Mouse (Mus musculus) heart, embryonic 15.5 days (tissue): ENCODE measurements around the gene Qpct. TPM values are rescaled to one million over a fixed set of nuclear protein-coding genes. Genes with fewer than 3 reads are reported as not detected.
"Not testable (repeated sequence)": the region's sequence is repeated elsewhere in the genome, so short reads cannot be mapped to it uniquely, and the experiment has no call there.

Experiments used
- ATAC-seq: fragments of 200-750 bp; cut with Nextera tagmentation; replicated peaks from 2 replicates; pipeline ENCODE4 v1.8.0; 2017; ENCODE audit warnings: low read depth, moderate TSS enrichment; ENCODE audit not compliant: insufficient number of reproducible peaks, insufficient read depth, low FRiP score
- H3K27ac ChIP-seq: fragments of 300-500 bp; sonication (generic); 2 replicates; pipeline ENCODE4 v1.5.1; 2015; ENCODE audit warnings: mild to moderate bottlenecking, inconsistent platforms
- H3K27me3 ChIP-seq: fragments of 300-500 bp; sonication (generic); 2 replicates; pipeline ENCODE4 v1.6.1; 2015; ENCODE audit warnings: inconsistent platforms
- H3K36me3 ChIP-seq: fragments of 300-500 bp; sonication (generic); 2 replicates; pipeline ENCODE4 v1.6.1; 2015; ENCODE audit warnings: mild to moderate bottlenecking, inconsistent platforms
- H3K4me1 ChIP-seq: fragments of 300-500 bp; sonication (generic); replicated peaks from 2 replicates; pipeline ENCODE4 v1.6.1; 2015; ENCODE audit warnings: inconsistent platforms
- H3K4me2 ChIP-seq: fragments of 300-500 bp; sonication (generic); 2 replicates; pipeline ENCODE4 v1.6.1; 2015; ENCODE audit warnings: inconsistent platforms, mild to moderate bottlenecking, moderate library complexity
- H3K4me3 ChIP-seq: fragments of 300-500 bp; sonication (generic); 2 replicates; pipeline ENCODE4 v1.5.1; 2015; ENCODE audit warnings: mild to moderate bottlenecking, inconsistent platforms
- H3K9ac ChIP-seq: fragments of 300-500 bp; sonication (generic); 2 replicates; pipeline ENCODE4 v1.6.1; 2015; ENCODE audit warnings: mild to moderate bottlenecking, inconsistent platforms
- H3K9me3 ChIP-seq: fragments of 300-500 bp; sonication (generic); replicated peaks from 2 replicates; pipeline ENCODE4 v1.6.1; 2016; ENCODE audit warnings: inconsistent platforms
- WGBS: fragments of 180-500 bp; shearing (Covaris S2); methylation state at CpG from one replicate; pipeline ENCODE4 v1.1.7; 2015; ENCODE audit warnings: mixed read lengths; 5-methylcytosine and 5-hydroxymethylcytosine counted together
- polyA plus RNA-seq: library from polyadenylated mRNA; unstranded; fragments of >200 nt; fragmentation: Nextera tagmentation; extraction: Ambion mirVana; gene quantifications from 2 replicates; pipeline ENCODE4 v1.2.1, GENCODE M21; 2015

Qpct gene
- polyA plus RNA-seq, 1 experiment from 2014 or later = 31.6 TPM

- H3K4me1 ChIP-seq = no peaks in the 10 kb centered on the region
- H3K4me3 ChIP-seq = no peak overlapping the region
- no peak for ATAC-seq
- 58% methylated on average over 8 of the region's 8 CpGs for WGBS
- no peaks in the 10 kb centered on the region for H3K36me3 ChIP-seq
- H3K27me3 ChIP-seq = no peaks in the 10 kb centered on the region
- H3K4me2 ChIP-seq = no peak overlapping the region
- no peak overlapping the region for H3K9ac ChIP-seq
- no peaks in the 10 kb centered on the region for H3K9me3 ChIP-seq
- H3K27ac ChIP-seq = no peak overlapping the region
These were observed 25.5 kb downstream of the Qpct start for GRCm38 (mm10) chr17:79076974-79077847.

- no peak overlapping the region for H3K4me2 ChIP-seq
- WGBS = 67% methylated on average over 1 of the region's 1 CpGs
- H3K27ac ChIP-seq = no peak overlapping the region
- H3K9ac ChIP-seq = no peak overlapping the region
- H3K4me3 ChIP-seq = no peak overlapping the region
- no peak for ATAC-seq
- no peaks in the 10 kb centered on the region for H3K9me3 ChIP-seq
- H3K36me3 ChIP-seq = no peaks in the 10 kb centered on the region
- no peaks in the 10 kb centered on the region for H3K27me3 ChIP-seq
- no peaks in the 10 kb centered on the region for H3K4me1 ChIP-seq
These were observed 26.1 kb downstream of the Qpct start for GRCm38 (mm10) chr17:79077848-79078146.

GRCm38 (mm10) chr17:79078248-79078647 is 26.5 kb downstream of the Qpct start:
- Histone ChIP-seq H3K9ac (no peak overlapping the region), H3K9me3 (no peaks in the 10 kb centered on the region), H3K4me2 (no peak overlapping the region), H3K27ac (no peak overlapping the region), H3K4me3 (no peak overlapping the region), H3K36me3 (no peaks in the 10 kb centered on the region), H3K4me1 (no peaks in the 10 kb centered on the region), H3K27me3 (no peaks in the 10 kb centered on the region)
- WGBS = 78% methylated on average over 8 of the region's 8 CpGs
- ATAC-seq = no peak

- WGBS = 4% methylated on average over 1 of the region's 1 CpGs
- Histone ChIP-seq H3K27me3 (no peaks in the 10 kb centered on the region), H3K4me3 (no peak overlapping the region), H3K9me3 (no peaks in the 10 kb centered on the region), H3K4me2 (no peak overlapping the region), H3K4me1 (peaks cover 13% of the 10 kb centered on the region), H3K9ac (no peak overlapping the region), H3K36me3 (no peaks in the 10 kb centered on the region), H3K27ac (peak overlapping the region; percentile 34; the same call in 1 of the 2 replicates)
- no peak for ATAC-seq
These were observed 40.0 kb downstream of the Qpct start for GRCm38 (mm10) chr17:79091710-79092109.

- H3K4me3 ChIP-seq = no peak overlapping the region
- H3K4me2 ChIP-seq = no peak overlapping the region
- H3K9me3 ChIP-seq = no peaks in the 10 kb centered on the region
- no peak overlapping the region for H3K9ac ChIP-seq
- no peak overlapping the region for H3K27ac ChIP-seq
- ATAC-seq = no peak
- 66% methylated on average over 5 of the region's 5 CpGs for WGBS
- H3K4me1 ChIP-seq = peaks cover 13% of the 10 kb centered on the region
- no peaks in the 10 kb centered on the region for H3K36me3 ChIP-seq
- no peaks in the 10 kb centered on the region for H3K27me3 ChIP-seq
These were observed 41.7 kb downstream of the Qpct start for GRCm38 (mm10) chr17:79093286-79093975.

GRCm38 (mm10) chr17:79095624-79096023 is 43.9 kb downstream of the Qpct start:
- 73% methylated on average over 2 of the region's 2 CpGs for WGBS
- no peak for ATAC-seq
- H3K4me1 ChIP-seq = peaks cover 13% of the 10 kb centered on the region
- H3K9ac ChIP-seq = no peak overlapping the region
- H3K27ac ChIP-seq = no peak overlapping the region
- H3K4me3 ChIP-seq = no peak overlapping the region
- no peak overlapping the region for H3K4me2 ChIP-seq
- H3K27me3 ChIP-seq = no peaks in the 10 kb centered on the region
- H3K36me3 ChIP-seq = no peaks in the 10 kb centered on the region
- H3K9me3 ChIP-seq = no peaks in the 10 kb centered on the region

- H3K27ac ChIP-seq = no peak overlapping the region
- no peaks in the 10 kb centered on the region for H3K4me1 ChIP-seq
- H3K27me3 ChIP-seq = no peaks in the 10 kb centered on the region
- 62% methylated on average over 4 of the region's 4 CpGs for WGBS
- no peak overlapping the region for H3K9ac ChIP-seq
- ATAC-seq = no peak
- H3K36me3 ChIP-seq = no peaks in the 10 kb centered on the region
- H3K9me3 ChIP-seq = no peaks in the 10 kb centered on the region
- no peak overlapping the region for H3K4me3 ChIP-seq
- no peak overlapping the region for H3K4me2 ChIP-seq
These were observed 48.2 kb downstream of the Qpct start for GRCm38 (mm10) chr17:79099866-79100265.

GRCm38 (mm10) chr17:79108238-79108637 is 56.5 kb downstream of the Qpct start:
- ATAC-seq = no peak
- H3K4me2 ChIP-seq = no peak overlapping the region
- H3K9me3 ChIP-seq = no peaks in the 10 kb centered on the region
- H3K36me3 ChIP-seq = no peaks in the 10 kb centered on the region
- no peak overlapping the region for H3K27ac ChIP-seq
- H3K27me3 ChIP-seq = no peaks in the 10 kb centered on the region
- no peaks in the 10 kb centered on the region for H3K4me1 ChIP-seq
- no peak overlapping the region for H3K9ac ChIP-seq
- WGBS = 75% methylated on average over 6 of the region's 6 CpGs
- no peak overlapping the region for H3K4me3 ChIP-seq

- no peak for ATAC-seq
- Histone ChIP-seq H3K36me3 (no peaks in the 10 kb centered on the region), H3K9ac (no peak overlapping the region), H3K4me2 (no peak overlapping the region), H3K27me3 (no peaks in the 10 kb centered on the region), H3K4me3 (no peak overlapping the region), H3K4me1 (no peaks in the 10 kb centered on the region), H3K27ac (no peak overlapping the region), H3K9me3 (no peaks in the 10 kb centered on the region)
- WGBS = 61% methylated on average over 9 of the region's 9 CpGs
These were observed 57.9 kb downstream of the Qpct start for GRCm38 (mm10) chr17:79109576-79109975.

GRCm38 (mm10) chr17:79110936-79111348 is 59.2 kb downstream of the Qpct start:
- H3K4me1 ChIP-seq = no peaks in the 10 kb centered on the region
- no peak overlapping the region for H3K4me3 ChIP-seq
- no peak for ATAC-seq
- H3K27ac ChIP-seq = no peak overlapping the region
- H3K9ac ChIP-seq = no peak overlapping the region
- no peak overlapping the region for H3K4me2 ChIP-seq
- H3K36me3 ChIP-seq = no peaks in the 10 kb centered on the region
- no peaks in the 10 kb centered on the region for H3K27me3 ChIP-seq
- H3K9me3 ChIP-seq = no peaks in the 10 kb centered on the region
- WGBS = 20% methylated on average over 5 of the region's 5 CpGs

GRCm38 (mm10) chr17:79115248-79115647 is 63.5 kb downstream of the Qpct start:
- not testable (repeated sequence) for H3K27me3 ChIP-seq, H3K9me3 ChIP-seq, H3K4me2 ChIP-seq, ATAC-seq, H3K4me1 ChIP-seq, H3K27ac ChIP-seq, H3K4me3 ChIP-seq, H3K9ac ChIP-seq, H3K36me3 ChIP-seq
- 56% methylated on average over 9 of the region's 9 CpGs for WGBS

GRCm38 (mm10) chr17:79119066-79119465 is 67.4 kb downstream of the Qpct start:
- no peaks in the 10 kb centered on the region for H3K36me3 ChIP-seq
- no peak overlapping the region for H3K9ac ChIP-seq
- H3K27me3 ChIP-seq = no peaks in the 10 kb centered on the region
- no peak overlapping the region for H3K27ac ChIP-seq
- H3K9me3 ChIP-seq = no peaks in the 10 kb centered on the region
- ATAC-seq = no peak
- 79% methylated on average over 1 of the region's 1 CpGs for WGBS
- no peaks in the 10 kb centered on the region for H3K4me1 ChIP-seq
- H3K4me2 ChIP-seq = no peak overlapping the region
- H3K4me3 ChIP-seq = no peak overlapping the region
